Mouse (Mus musculus): Measurements from ENCODE around the gene Purb.
"Not testable (repeated sequence)": the region's sequence is repeated elsewhere in the genome, so short reads cannot be mapped to it uniquely, and the experiment has no call there.

Gene Purb

GRCm38 (mm10) chr11:6484244-6484959 is 8.7 kb upstream of the Purb start:
- DNase-seq (ENCODE audit: low spot score in 2 of 2), result no peak

- DNase-seq (ENCODE audit: low spot score in 2 of 2), result no peak
Measured at GRCm38 (mm10) chr11:6483103-6483502, 7.4 kb upstream of the Purb start.

GRCm38 (mm10) chr11:6481669-6482185 is 6.0 kb upstream of the Purb start:
- no peak for DNase-seq (ENCODE audit: low spot score in 2 of 2)

- no peak for DNase-seq (ENCODE audit: low spot score in 2 of 2)
Measured at GRCm38 (mm10) chr11:6480681-6481405, 5.1 kb upstream of the Purb start.

GRCm38 (mm10) chr11:6480191-6480590 is 4.5 kb upstream of the Purb start:
- DNase-seq (ENCODE audit: low spot score in 2 of 2), result no peak

- DNase-seq (ENCODE audit: low spot score in 2 of 2), result no peak
Measured at GRCm38 (mm10) chr11:6479231-6479630, 3.5 kb upstream of the Purb start.

- no peak for DNase-seq (ENCODE audit: low spot score in 2 of 2)
Measured at GRCm38 (mm10) chr11:6477350-6477749, 1.6 kb upstream of the Purb start.

GRCm38 (mm10) chr11:6476876-6477275 is 1.2 kb upstream of the Purb start:
- DNase-seq (ENCODE audit: low spot score in 2 of 2), result no peak

GRCm38 (mm10) chr11:6474874-6475731 is 614 bp downstream of the Purb start:
- DNase-seq (ENCODE audit: low spot score in 2 of 2), result peak; percentile 57 to 83

- DNase-seq (ENCODE audit: low spot score in 2 of 2), result no peak
Measured at GRCm38 (mm10) chr11:6474381-6474780, 1.3 kb downstream of the Purb start.

- no peak for DNase-seq (ENCODE audit: low spot score in 2 of 2)
Measured at GRCm38 (mm10) chr11:6472076-6472475, 3.6 kb downstream of the Purb start.

- no peak for DNase-seq (ENCODE audit: low spot score in 2 of 2)
Measured at GRCm38 (mm10) chr11:6471493-6471892, 4.2 kb downstream of the Purb start.

GRCm38 (mm10) chr11:6471054-6471453 is 4.7 kb downstream of the Purb start:
- no peak for DNase-seq (ENCODE audit: low spot score in 2 of 2)

- DNase-seq (ENCODE audit: low spot score in 2 of 2), result no peak
Measured at GRCm38 (mm10) chr11:6468541-6468940, 7.2 kb downstream of the Purb start.

- peak; percentile 68 to 84 for DNase-seq (ENCODE audit: low spot score in 2 of 2)
Measured at GRCm38 (mm10) chr11:6465122-6465521, 10.6 kb downstream of the Purb start.

- no peak for DNase-seq (ENCODE audit: low spot score in 2 of 2)
Measured at GRCm38 (mm10) chr11:6463159-6463837, 12.4 kb downstream of the Purb start.

- DNase-seq (ENCODE audit: low spot score in 2 of 2), result no peak
Measured at GRCm38 (mm10) chr11:6456083-6456482, 19.6 kb downstream of the Purb start.

GRCm38 (mm10) chr11:6448155-6448554 is 27.6 kb downstream of the Purb start:
- DNase-seq (ENCODE audit: low spot score in 2 of 2), result not testable (repeated sequence)

GRCm38 (mm10) chr11:6447493-6447892 is 28.2 kb downstream of the Purb start:
- peak in 1 of 2 experiments; percentile 46 for DNase-seq (ENCODE audit: low spot score in 2 of 2)

GRCm38 (mm10) chr11:6445951-6446350 is 29.8 kb downstream of the Purb start:
- peak in 1 of 2 experiments; percentile 45 for DNase-seq (ENCODE audit: low spot score in 2 of 2)

- peak in 1 of 2 experiments; percentile 58 for DNase-seq (ENCODE audit: low spot score in 2 of 2)
Measured at GRCm38 (mm10) chr11:6445441-6445840, 30.3 kb downstream of the Purb start.

All from spleen, postnatal 4 days (tissue).